Mouse (Mus musculus) adrenal gland, adult 2 months (tissue): Measurements from ENCODE around the gene Tcf7l1. TPM values are rescaled to one million over a fixed set of nuclear protein-coding genes. Genes with fewer than 3 reads are reported as not detected.

Source experiments
- DNase-seq: peaks from one replicate; pipeline ENCODE4 v3.0.0; 2021
- polyA plus RNA-seq: library from polyadenylated mRNA; depleted of rRNA; stranded (reverse); fragments of >200 nt; gene quantifications from 2 replicates; pipeline ENCODE4 v1.2.3, GENCODE M21; 2012
- total RNA-seq, 2 experiments: library from RNA; stranded (reverse); gene quantifications; 2 replicates each; pipeline ENCODE4 v1.2.3; 2021

Gene Tcf7l1
- total and polyA plus RNA-seq, 3 experiments = 11.0 to 23.2 (median 14.7) TPM

- DNase-seq = no peak
Observed at GRCm38 (mm10) chr6:72659717-72660390, 129.2 kb downstream of the Tcf7l1 start.

GRCm38 (mm10) chr6:72658006-72658405 is 131.0 kb downstream of the Tcf7l1 start:
- DNase-seq = no peak

GRCm38 (mm10) chr6:72656053-72656442 is 133.0 kb downstream of the Tcf7l1 start:
- no peak for DNase-seq

- DNase-seq = peak; percentile 87
Observed at GRCm38 (mm10) chr6:72655309-72656052, 133.6 kb downstream of the Tcf7l1 start.

GRCm38 (mm10) chr6:72654355-72654754 is 134.7 kb downstream of the Tcf7l1 start:
- DNase-seq = no peak

GRCm38 (mm10) chr6:72653419-72653818 is 135.6 kb downstream of the Tcf7l1 start:
- peak; percentile 90 for DNase-seq

GRCm38 (mm10) chr6:72650338-72650851 is 138.7 kb downstream of the Tcf7l1 start:
- no peak for DNase-seq

GRCm38 (mm10) chr6:72648002-72648595 is 141.0 kb downstream of the Tcf7l1 start:
- no peak for DNase-seq

GRCm38 (mm10) chr6:72647383-72647820 is 141.7 kb downstream of the Tcf7l1 start:
- DNase-seq = peak; percentile 69

GRCm38 (mm10) chr6:72645364-72645763 is 143.7 kb downstream of the Tcf7l1 start:
- DNase-seq = no peak

GRCm38 (mm10) chr6:72644576-72644975 is 144.5 kb downstream of the Tcf7l1 start:
- no peak for DNase-seq

- no peak for DNase-seq
Observed at GRCm38 (mm10) chr6:72641218-72641954, 147.7 kb downstream of the Tcf7l1 start.

- DNase-seq = no peak
Observed at GRCm38 (mm10) chr6:72636940-72637339, 152.1 kb downstream of the Tcf7l1 start.

GRCm38 (mm10) chr6:72635760-72636431 is 153.2 kb downstream of the Tcf7l1 start:
- peak; percentile 71 for DNase-seq

GRCm38 (mm10) chr6:72634311-72634710 is 154.7 kb downstream of the Tcf7l1 start:
- DNase-seq = no peak

- no peak for DNase-seq
Observed at GRCm38 (mm10) chr6:72631700-72632099, 157.4 kb downstream of the Tcf7l1 start.

GRCm38 (mm10) chr6:72630961-72631360 is 158.1 kb downstream of the Tcf7l1 start:
- no peak for DNase-seq

GRCm38 (mm10) chr6:72630370-72630769 is 158.7 kb downstream of the Tcf7l1 start:
- no peak for DNase-seq

- no peak for DNase-seq
Observed at GRCm38 (mm10) chr6:72627276-72627675, 161.8 kb downstream of the Tcf7l1 start.

GRCm38 (mm10) chr6:72626391-72626790 is 162.7 kb downstream of the Tcf7l1 start:
- DNase-seq = no peak

GRCm38 (mm10) chr6:72623661-72624402 is 165.2 kb downstream of the Tcf7l1 start:
- peak; percentile 87 for DNase-seq
